Mouse (Mus musculus) erythroblast, adult 5-6 weeks (primary cell): ENCODE measurements around the gene Stra6. TPM values are rescaled to one million over a fixed set of nuclear protein-coding genes. Genes with fewer than 3 reads are reported as not detected.

Experiments used
- ATAC-seq: replicated peaks from 2 replicates; pipeline ENCODE4 v1.8.0; 2016; ENCODE audit warnings: moderate number of reproducible peaks, mild to moderate bottlenecking, moderate TSS enrichment, inconsistent platforms; ENCODE audit not compliant: poor library complexity, low FRiP score, severe bottlenecking
- total RNA-seq, 2 experiments: library from RNA; stranded (forward) in 1 of 2; stranded (reverse) in 1 of 2; fragments of 150-400 nt in 1 of 2; fragments of 200-764, 138-1000 nt in 1 of 2; gene quantifications; 2 replicates each; pipeline versions ENCODE4 v1.2.3 to v1.2.4; 2015 to 2017; ENCODE audit warnings: low replicate concordance in 2 of 2

Stra6 gene
- total RNA-seq, 2 experiments from 2014 or later: not detected

DNA sequence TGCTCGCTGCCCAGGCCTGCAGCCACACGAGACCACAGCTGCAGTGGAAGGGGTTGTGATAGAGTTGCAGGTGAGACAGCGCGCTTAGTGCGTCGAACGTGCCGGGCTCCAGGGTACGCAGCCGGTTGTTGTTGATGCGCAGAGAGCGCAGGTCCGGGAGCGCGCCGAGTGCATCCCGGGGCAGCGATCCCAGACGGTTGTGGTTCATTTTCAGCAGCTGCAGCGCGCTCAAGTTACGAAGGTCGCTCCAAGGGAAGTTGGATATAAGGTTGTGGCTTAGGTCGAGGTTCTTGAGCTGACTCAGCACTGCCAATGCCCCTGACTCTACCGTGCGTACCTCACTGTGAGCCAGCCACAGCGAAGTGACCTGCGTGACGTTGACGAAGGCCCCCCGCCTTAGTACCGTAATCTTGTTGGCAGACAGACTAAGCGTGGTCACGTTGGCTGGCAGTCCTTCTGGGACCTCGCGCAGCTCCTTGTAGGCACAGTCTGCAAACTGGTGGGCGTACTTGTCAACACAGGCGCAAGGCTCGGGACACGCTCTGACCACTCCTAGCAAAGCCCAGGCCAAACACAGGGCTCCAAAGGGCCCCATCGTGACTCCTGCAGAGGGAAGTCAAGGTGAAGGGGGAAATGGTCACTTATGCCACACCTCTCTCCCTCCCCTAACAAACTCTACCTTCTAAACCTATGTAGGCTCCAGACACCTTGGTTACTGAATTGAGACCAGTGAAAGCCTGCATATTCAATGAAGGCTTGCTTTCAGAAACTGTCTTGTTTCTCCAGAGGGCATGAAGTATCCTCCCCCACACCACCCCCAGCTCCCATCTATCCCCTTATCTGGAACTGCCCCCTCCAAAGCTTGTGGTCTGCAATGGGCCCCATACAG, 136.0 kb downstream of the Stra6 start:
- ATAC-seq: no peak

DNA sequence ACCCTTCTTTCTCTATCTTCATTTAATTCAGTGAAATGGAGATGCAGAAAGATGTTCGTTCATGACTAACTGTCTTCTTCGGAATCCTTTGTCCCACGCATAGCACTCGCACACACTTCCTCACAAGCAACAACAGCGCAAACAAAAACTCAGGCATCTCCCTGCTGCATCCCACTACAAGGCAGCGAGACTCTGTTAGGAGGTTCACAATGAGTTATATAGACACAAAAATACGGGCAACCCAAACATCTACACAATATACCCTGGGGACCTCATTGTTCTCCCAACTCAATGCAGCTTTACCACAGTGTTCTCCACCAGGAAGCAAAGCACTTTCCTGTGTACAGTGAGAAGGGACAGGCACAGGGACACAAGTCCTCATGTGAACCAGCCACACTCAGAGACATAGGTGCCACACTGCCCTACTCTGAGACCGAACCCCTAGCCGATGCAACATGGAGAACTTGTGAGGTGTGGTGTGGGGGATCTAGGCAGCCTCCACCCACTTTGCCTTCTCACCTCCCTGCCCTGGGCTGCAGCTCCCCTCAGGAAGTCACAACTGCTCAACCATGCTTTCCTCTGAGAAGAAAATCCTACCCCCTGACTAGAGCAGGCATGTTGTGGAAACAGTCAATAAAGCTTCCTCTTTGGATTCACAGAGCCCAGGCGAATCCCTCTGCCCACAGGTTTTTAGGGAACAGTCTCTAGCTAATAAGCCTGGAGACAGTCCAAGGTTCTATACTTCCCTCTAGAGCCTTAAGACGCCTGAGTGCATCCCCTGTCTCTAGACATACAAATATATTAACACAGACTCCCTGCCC, 136.9 kb downstream of the Stra6 start:
- no peak for ATAC-seq

DNA sequence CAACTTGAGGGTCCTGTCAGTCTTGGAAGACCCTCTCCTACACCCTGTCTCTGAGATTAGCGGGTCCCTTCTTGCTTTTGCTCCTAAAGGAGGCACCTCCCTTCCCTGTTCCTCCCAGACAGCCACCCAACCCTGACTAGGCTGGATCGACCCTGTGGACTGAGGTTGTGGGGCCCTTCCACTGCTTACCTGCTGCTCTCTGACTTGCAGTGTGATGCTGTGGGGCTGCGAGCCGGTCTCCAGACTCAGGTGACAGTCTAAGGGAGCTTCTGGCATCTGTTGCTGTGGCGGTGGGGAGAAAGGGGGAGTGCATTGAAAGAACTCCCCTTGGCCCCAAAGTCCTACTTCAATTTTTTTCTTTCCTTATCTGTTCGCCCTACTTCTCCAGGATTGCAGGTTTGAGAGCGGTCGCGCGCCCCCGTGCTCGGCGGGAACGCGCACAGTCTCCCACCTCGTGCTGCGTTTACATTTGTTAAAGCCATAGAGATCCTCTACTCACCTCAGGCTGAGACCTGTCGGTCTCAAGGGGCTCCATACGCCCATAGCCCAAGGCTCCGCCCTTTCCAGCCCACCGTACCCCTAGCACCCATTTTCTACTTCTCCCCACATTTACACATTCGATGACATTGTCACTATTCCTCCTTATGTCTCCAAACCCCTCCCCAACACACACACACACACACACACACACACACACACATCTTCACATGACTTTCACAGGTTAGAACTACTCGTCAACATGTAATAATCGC, 137.7 kb downstream of the Stra6 start:
- no peak for ATAC-seq

DNA sequence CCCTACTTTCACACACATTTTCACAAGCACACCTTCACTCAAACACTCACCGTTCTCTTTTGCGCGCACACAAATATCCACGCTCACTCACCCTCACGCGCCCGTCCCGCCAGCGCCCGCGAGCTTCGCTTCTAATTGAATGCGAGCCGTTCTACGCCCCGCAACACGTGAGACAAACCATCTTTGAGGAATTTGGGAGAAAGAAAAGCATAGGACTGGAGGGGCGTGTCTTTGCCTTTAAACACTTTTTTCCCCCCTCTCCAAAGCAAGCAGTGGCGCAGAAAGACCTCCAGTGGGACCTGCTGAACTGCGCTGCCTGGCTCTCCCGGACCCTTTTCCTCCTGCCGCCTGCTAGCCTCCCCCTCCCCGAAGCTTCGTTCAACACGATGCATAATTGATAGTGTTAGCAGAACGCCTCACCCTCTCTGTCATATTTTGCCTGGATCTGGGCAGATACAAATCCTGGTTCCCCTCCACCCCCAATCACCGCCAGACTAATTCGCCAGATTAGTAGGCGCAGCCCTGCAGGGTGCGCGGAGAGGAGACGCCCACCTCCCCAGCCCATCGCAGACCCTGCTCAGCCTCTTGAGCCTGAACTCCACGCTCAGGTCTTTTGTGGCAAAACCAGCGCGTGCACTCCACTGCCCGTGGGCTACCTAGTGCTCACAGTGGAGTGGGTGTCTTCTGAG, 138.4 kb downstream of the Stra6 start:
- no peak for ATAC-seq

DNA sequence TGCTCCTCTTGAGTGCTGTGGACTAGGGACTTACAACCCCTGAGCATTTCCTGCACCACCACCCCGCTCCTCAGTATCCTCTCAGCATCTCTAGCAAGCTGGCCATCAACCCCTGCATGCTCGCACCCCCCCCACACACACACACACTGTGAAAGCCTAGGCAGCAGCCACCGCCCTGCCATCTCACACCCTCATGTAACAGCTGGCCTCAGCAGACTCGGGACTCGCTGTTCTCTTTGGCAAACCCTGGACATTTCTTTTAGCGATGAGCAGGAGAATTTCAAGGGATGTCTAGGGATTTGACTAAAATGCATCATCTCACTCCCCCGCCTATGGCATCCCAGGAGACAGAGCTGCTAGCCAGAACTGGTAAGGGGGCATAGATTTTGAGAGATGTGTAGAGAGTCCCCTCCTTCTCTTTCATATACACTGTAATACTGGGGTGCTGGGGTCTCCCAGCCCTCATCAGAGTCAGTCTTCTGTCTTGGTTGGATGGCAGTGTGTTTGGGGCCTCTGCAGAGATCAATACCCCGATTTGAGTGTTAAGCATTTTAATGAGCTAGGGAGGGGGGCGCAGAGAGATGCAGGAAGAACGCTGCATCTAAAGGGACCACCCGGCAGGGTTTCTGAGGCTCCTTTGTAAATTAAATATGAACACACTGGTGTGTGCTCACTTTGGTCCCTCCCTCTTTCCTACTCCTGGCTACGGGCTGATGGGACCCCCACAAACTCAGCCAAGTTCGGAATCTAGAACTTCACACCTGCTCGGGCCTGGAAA, 139.3 kb downstream of the Stra6 start:
- ATAC-seq: no peak

Other genes with a start within 250 kb of the Stra6 start
- 1.9 and 4.6 TPM in 2 replicates for gene Arid3b, start 227.0 kb upstream of the Stra6 start, total RNA-seq (2015; ENCODE audit: low replicate concordance)
- gene Arid3b, start 227.0 kb upstream of the Stra6 start, total RNA-seq (2017; ENCODE audit: low replicate concordance): 2.5 TPM in 2 replicates
- 57.6 and 61.0 TPM in 2 replicates for gene Ubl7, start 152.8 kb upstream of the Stra6 start, total RNA-seq (2015; ENCODE audit: low replicate concordance)
- gene Ubl7, start 152.8 kb upstream of the Stra6 start, total RNA-seq (2017; ENCODE audit: low replicate concordance): 37.5 and 42.4 TPM in 2 replicates
- gene Sema7a, start 123.7 kb upstream of the Stra6 start, total RNA-seq (2015; ENCODE audit: low replicate concordance): 0.84 TPM in 1 of 2 replicates, not detected in the other
- 1.1 TPM in 1 of 2 replicates, not detected in the other for gene Sema7a, start 123.7 kb upstream of the Stra6 start, total RNA-seq (2017; ENCODE audit: low replicate concordance)
- 0.63 and 2.3 TPM in 2 replicates for gene Cyp11a1, start 57.4 kb upstream of the Stra6 start, total RNA-seq (2015; ENCODE audit: low replicate concordance)
- 1.7 and 2.3 TPM in 2 replicates for gene Cyp11a1, start 57.4 kb upstream of the Stra6 start, total RNA-seq (2017; ENCODE audit: low replicate concordance)
- gene Ccdc33, start 55.0 kb downstream of the Stra6 start, total RNA-seq (2015; ENCODE audit: low replicate concordance): not detected in 2 replicates
- not detected in 2 replicates for gene Ccdc33, start 55.0 kb downstream of the Stra6 start, total RNA-seq (2017; ENCODE audit: low replicate concordance)
- 0.63 TPM in 1 of 2 replicates, not detected in the other for gene Islr, start 140.5 kb downstream of the Stra6 start, total RNA-seq (2015; ENCODE audit: low replicate concordance)
- not detected in 2 replicates for gene Islr, start 140.5 kb downstream of the Stra6 start, total RNA-seq (2017; ENCODE audit: low replicate concordance)
- gene Islr2, start 140.5 kb downstream of the Stra6 start, total RNA-seq (2015; ENCODE audit: low replicate concordance): not detected in 2 replicates
- not detected in 2 replicates for gene Islr2, start 140.5 kb downstream of the Stra6 start, total RNA-seq (2017; ENCODE audit: low replicate concordance)
- 43.0 and 50.8 TPM in 2 replicates for gene Pml, start 186.0 kb downstream of the Stra6 start, total RNA-seq (2015; ENCODE audit: low replicate concordance)
- gene Pml, start 186.0 kb downstream of the Stra6 start, total RNA-seq (2017; ENCODE audit: low replicate concordance): 51.6 and 69.0 TPM in 2 replicates
- 1.2 and 8.6 TPM in 2 replicates for gene Stoml1, start 189.4 kb downstream of the Stra6 start, total RNA-seq (2015; ENCODE audit: low replicate concordance)
- gene Stoml1, start 189.4 kb downstream of the Stra6 start, total RNA-seq (2017; ENCODE audit: low replicate concordance): 2.1 and 2.3 TPM in 2 replicates
- not detected in 2 replicates for gene Loxl1, start 249.4 kb downstream of the Stra6 start, total RNA-seq (2015; ENCODE audit: low replicate concordance)
- gene Loxl1, start 249.4 kb downstream of the Stra6 start, total RNA-seq (2017; ENCODE audit: low replicate concordance): 0.17 TPM in 1 of 2 replicates, not detected in the other